Mouse (Mus musculus) liver, adult 2 months (tissue): Measurements from ENCODE around the gene Pgm5.

ENCODE experiments used
- CTCF ChIP-seq: fragments of 200-500 bp; IDR thresholded peaks from 2 replicates; pipeline ENCODE4 v1.5.1; 2011; ENCODE audit warnings: low read depth, low read length, control low read depth
- POLR2A ChIP-seq: fragments of 200-500 bp; IDR thresholded peaks from 2 replicates; pipeline ENCODE4 v1.6.1; 2011; ENCODE audit warnings: low read length, control low read depth; ENCODE audit not compliant: insufficient read depth; ENCODE audit errors: extremely low read depth

GRCm38 (mm10) chr19:24865436-24865835 lies 3.8 kb upstream of the Pgm5 start:
- TF ChIP-seq POLR2A (no peak), CTCF (no peak)
